Mouse (Mus musculus) heart, adult 2 months (tissue): ENCODE data around the gene Zer1. TPM values are rescaled to one million over a fixed set of nuclear protein-coding genes. Genes with fewer than 3 reads are reported as not detected.

Source experiments
- DNase-seq, 2 experiments: peaks; one replicate each; pipeline ENCODE4 v3.0.0; 2021
- H3K27ac ChIP-seq: fragments of 200-600 bp; 2 replicates; pipeline ENCODE4 v1.8.1; 2022
- H3K27me3 ChIP-seq: fragments of 200-500 bp; 2 replicates; pipeline ENCODE4 v1.6.1; 2012; ENCODE audit warnings: mild to moderate bottlenecking, low read length, inconsistent platforms, mixed read lengths; ENCODE audit not compliant: control insufficient read depth, insufficient read depth
- H3K36me3 ChIP-seq: fragments of 200-500 bp; 2 replicates; pipeline ENCODE4 v1.6.1; 2012; ENCODE audit warnings: low read length, inconsistent platforms; ENCODE audit not compliant: control insufficient read depth, insufficient read depth
- H3K4me1 ChIP-seq: fragments of 200-500 bp; 2 replicates; pipeline ENCODE4 v1.6.1; 2011; ENCODE audit warnings: low read length; ENCODE audit not compliant: control insufficient read depth, insufficient read depth
- H3K4me3 ChIP-seq: fragments of 200-600 bp; 2 replicates; pipeline ENCODE4 v1.8.1; 2022
- H3K79me2 ChIP-seq: fragments of 200-500 bp; replicated peaks from 2 replicates; pipeline ENCODE4 v1.6.1; 2012; ENCODE audit warnings: mild to moderate bottlenecking, inconsistent platforms, low read length, moderate library complexity, mixed read lengths; ENCODE audit not compliant: control insufficient read depth, insufficient read depth
- H3K9ac ChIP-seq: fragments of 200-500 bp; 2 replicates; pipeline ENCODE4 v1.6.1; 2012; ENCODE audit warnings: low read depth, mild to moderate bottlenecking, control low read depth, inconsistent platforms, low read length, mixed read lengths
- CTCF ChIP-seq: fragments of 200-600 bp; IDR thresholded peaks from 2 replicates; pipeline ENCODE4 v1.8.1; 2022; ENCODE audit warnings: antibody characterized with exemption, mild to moderate bottlenecking, moderate library complexity
- EP300 ChIP-seq: fragments of 200-500 bp; IDR thresholded peaks from 2 replicates; pipeline ENCODE4 v1.6.1; 2011; ENCODE audit warnings: low read depth, low read length, control low read depth; ENCODE audit not compliant: insufficient read depth
- POLR2A ChIP-seq: fragments of 200-500 bp; IDR thresholded peaks from 2 replicates; pipeline ENCODE4 v1.6.1; 2011; ENCODE audit warnings: mild to moderate bottlenecking, low read depth, low read length, control low read depth; ENCODE audit not compliant: insufficient read depth
- WGBS: fragments of 180-500 bp; shearing (Covaris S2); methylation state at CpG from one replicate; pipeline ENCODE4 v1.1.7; 2018; 5-methylcytosine and 5-hydroxymethylcytosine counted together
- intact Hi-C: fragments of 180-260 bp; cut with DNase I; formaldehyde crosslinking; loops from one replicate; pipeline ENCODE4 v1.15.1; 2025
- polyA plus RNA-seq: library from polyadenylated mRNA; depleted of rRNA; stranded (reverse); fragments of >200 nt; gene quantifications from 2 replicates; pipeline ENCODE4 v1.2.3, GENCODE M21; 2012
- total RNA-seq, 2 experiments: library from RNA; stranded (reverse); gene quantifications; 2 replicates each; pipeline ENCODE4 v1.2.3; 2021

Zer1 gene
- total and polyA plus RNA-seq, 3 experiments, result 21.9 to 45.1 (median 26.6) TPM

DNA sequence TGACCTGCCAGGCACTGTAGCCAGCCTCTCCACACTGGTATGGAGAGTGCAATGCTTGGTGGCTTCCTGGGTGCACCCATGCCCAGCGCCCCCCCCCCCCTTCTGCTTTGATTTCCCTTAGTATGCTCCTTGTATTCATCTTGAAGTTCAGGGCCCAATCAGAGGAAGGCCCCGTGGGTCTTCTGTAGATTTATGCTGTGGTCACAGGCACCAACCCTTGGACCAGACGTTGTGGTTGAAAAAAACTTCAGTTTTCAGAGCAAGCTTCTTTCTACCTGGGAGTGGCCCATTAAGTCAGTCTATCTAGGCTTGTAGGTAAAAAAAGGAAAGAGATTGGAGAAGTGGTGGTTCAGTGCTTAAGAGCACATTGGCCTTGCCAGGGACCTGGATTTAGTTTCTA lies 60.6 kb downstream of the Zer1 start:
- H3K27ac ChIP-seq, result no peak overlapping the region
- no peak overlapping the region for H3K4me3 ChIP-seq
- intact Hi-C loops, result no loop called here
- peaks cover 11% of the 10 kb centered on the region for H3K36me3 ChIP-seq
- peaks cover 10% of the 10 kb centered on the region for H3K4me1 ChIP-seq
- no peak for TF ChIP-seq CTCF
- TF ChIP-seq EP300, result no peak
- no peak for TF ChIP-seq POLR2A
- no peak for DNase-seq
- no peaks in the 10 kb centered on the region for H3K27me3 ChIP-seq
- WGBS, result 54% methylated on average over 2 of the region's 3 CpGs
- peaks cover 2% of the 10 kb centered on the region; the same call in 1 of the 2 replicates for H3K79me2 ChIP-seq
- H3K9ac ChIP-seq, result no peak overlapping the region

GRCm38 (mm10) chr2:30063235-30063634 lies 61.1 kb downstream of the Zer1 start:
- TF ChIP-seq EP300 (no peak), POLR2A (no peak), CTCF (no peak)
- no peak for DNase-seq
- Histone ChIP-seq H3K27me3 (no peaks in the 10 kb centered on the region), H3K4me1 (peaks cover 10% of the 10 kb centered on the region), H3K27ac (peak overlapping the region; percentile 82), H3K79me2 (peaks cover 2% of the 10 kb centered on the region; the same call in 1 of the 2 replicates), H3K9ac (peak overlapping the region; percentile 95), H3K4me3 (peak overlapping the region; percentile 74), H3K36me3 (peaks cover 8% of the 10 kb centered on the region)
- 30% methylated on average over 8 of the region's 8 CpGs for WGBS
- intact Hi-C loops, result no loop called here

DNA sequence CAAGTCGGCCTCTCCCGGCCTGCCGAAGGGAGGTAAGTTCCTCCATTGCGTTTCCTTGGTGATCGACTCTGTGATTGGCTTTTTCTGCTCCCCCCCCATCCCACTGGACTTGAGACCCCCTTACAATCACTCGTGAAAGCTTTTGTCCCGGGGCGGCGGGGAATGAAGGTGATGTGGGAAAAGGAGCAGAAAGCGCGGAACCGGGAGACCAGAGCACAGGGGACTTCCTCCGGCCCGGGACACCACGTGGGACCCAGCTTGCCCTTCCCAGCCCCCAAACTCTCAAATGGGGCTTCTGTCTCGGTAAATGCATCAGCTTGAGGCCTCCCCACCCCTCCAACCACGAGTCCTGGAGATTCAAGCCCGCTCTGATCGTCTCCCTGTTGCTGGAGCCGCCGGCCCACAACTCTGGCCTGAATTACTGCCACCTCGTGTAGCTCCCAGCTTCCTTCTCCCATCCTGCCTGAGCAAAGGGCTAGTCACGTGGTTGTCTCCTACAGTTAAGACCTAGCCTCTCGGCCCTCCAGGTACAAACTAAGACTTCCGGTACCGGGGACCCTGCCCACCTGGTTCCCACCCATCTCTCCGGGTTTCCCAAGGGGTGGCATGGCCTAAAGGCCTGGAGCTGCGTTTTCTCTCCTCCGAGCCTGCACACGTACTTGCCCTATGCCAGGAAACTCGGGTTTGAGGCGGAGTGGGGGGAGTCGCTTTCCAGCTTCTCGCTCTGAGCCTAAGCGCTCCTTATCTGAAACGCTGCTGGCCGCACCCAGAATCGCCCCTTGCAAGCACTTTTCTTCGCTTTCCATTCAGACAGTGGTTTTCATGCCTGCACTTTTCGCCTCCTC lies 61.9 kb downstream of the Zer1 start:
- under 1% methylated on average over 40 of the region's 40 CpGs for WGBS
- peak overlapping the region; percentile 82 for H3K27ac ChIP-seq
- peak overlapping the region; percentile 74 for H3K4me3 ChIP-seq
- no peaks in the 10 kb centered on the region for H3K27me3 ChIP-seq
- peak; percentile 76 to 81 for DNase-seq
- H3K9ac ChIP-seq, result peak overlapping the region; percentile 95
- peaks cover under 1% of the 10 kb centered on the region; the same call in 1 of the 2 replicates for H3K36me3 ChIP-seq
- peaks cover 8% of the 10 kb centered on the region for H3K4me1 ChIP-seq
- peak; percentile 20; the same call in 1 of the 2 replicates for TF ChIP-seq CTCF
- TF ChIP-seq POLR2A, result peak; percentile 65
- peak; percentile 63; the same call in 1 of the 2 replicates for TF ChIP-seq EP300
- intact Hi-C loops, result no loop called here
- H3K79me2 ChIP-seq, result peaks cover 2% of the 10 kb centered on the region; the same call in 1 of the 2 replicates

DNA sequence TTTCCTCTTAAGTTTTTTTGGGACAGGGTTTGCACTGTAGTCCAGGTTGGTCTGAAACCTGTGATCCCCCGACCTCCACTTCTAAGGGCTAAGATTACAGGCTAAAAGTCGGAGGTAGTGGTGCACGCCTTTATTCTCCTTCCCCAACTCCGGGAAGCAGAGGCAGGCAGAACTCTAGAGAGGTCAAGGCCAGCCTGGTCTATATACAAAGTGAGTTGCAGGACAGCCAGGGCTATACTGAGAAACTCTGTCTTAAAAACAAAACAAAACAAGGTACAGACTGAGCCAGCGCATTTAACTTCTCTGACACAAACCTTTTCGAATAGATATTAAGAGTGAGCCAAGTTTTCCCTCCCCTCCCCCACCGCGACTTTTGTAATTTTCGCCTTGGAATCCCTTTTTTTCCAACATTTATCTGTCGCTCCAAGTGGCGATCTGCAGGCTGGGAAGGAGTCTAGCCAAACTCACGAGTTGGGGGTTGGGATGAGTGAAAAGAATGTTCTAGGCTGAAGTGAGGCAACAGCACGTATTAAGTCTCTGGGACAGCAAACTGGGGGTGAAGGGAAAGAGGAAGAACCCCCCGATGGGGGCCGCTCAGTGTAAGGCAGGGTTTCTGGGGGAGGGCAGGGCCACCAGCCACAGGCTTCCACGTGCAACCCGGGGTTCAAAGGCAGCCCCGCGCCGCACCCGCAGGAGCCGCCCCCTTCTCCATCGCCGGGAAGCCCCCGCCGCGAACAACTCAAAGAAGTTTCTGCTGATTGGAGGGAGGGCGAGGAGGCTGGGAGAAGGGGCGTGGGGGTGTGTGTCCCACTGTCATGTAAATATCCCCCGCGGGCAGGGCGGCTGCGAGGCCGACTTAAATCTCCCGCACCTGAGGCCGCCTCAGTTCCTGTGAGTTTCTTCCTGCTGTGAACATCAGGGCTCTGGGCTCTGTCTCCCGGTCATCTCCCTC lies 62.9 kb downstream of the Zer1 start:
- TF ChIP-seq CTCF, result no peak
- no peak for TF ChIP-seq POLR2A
- TF ChIP-seq EP300, result no peak
- Histone ChIP-seq H3K27me3 (no peaks in the 10 kb centered on the region), H3K36me3 (no peaks in the 10 kb centered on the region), H3K9ac (peak overlapping the region; percentile 95), H3K79me2 (no peaks in the 10 kb centered on the region), H3K4me1 (peaks cover 8% of the 10 kb centered on the region), H3K4me3 (peak overlapping the region; percentile 74), H3K27ac (peak overlapping the region; percentile 82)
- intact Hi-C loops, result no loop called here
- WGBS, result 12% methylated on average over 37 of the region's 37 CpGs
- DNase-seq, result peak; percentile 49 to 60

DNA sequence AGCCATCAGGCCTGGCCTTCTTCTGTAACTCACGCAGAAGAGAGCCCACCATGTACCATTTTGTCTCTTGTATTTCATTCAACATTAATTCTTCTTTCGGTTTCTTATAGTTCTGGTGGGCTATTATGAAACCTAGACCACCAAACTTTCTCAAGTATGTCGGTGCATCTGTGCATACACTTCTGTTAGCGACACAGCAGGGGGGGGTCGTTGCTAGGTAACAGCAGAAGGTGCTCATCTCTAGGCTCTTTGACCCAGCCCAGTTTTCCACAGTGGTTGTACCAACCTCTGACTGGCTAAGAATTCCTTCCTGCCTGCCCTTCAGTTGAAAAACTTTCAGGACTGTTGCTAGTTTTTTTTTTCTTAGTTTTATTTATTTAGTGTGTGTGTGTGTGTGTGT lies 66.0 kb downstream of the Zer1 start:
- H3K27ac ChIP-seq, result no peak overlapping the region
- H3K4me1 ChIP-seq, result peaks cover 7% of the 10 kb centered on the region
- no peak for DNase-seq
- TF ChIP-seq POLR2A, result no peak
- TF ChIP-seq CTCF, result no peak
- no peak for TF ChIP-seq EP300
- WGBS, result 74% methylated on average over 5 of the region's 5 CpGs
- no peak overlapping the region for H3K9ac ChIP-seq
- no peaks in the 10 kb centered on the region for H3K79me2 ChIP-seq
- H3K36me3 ChIP-seq, result no peaks in the 10 kb centered on the region
- no peak overlapping the region for H3K4me3 ChIP-seq
- intact Hi-C loops, result no loop called here
- no peaks in the 10 kb centered on the region for H3K27me3 ChIP-seq
